Mouse (Mus musculus) thymus, adult 2 months (tissue): Measurements from ENCODE around the gene Slc22a7.

ENCODE experiments used
- CTCF ChIP-seq: fragments of 200-500 bp; IDR thresholded peaks from 2 replicates; pipeline ENCODE4 v1.5.1; 2012; ENCODE audit warnings: mild to moderate bottlenecking, control low read depth, low read length, moderate library complexity, borderline replicate concordance; ENCODE audit not compliant: control insufficient read depth, poor library complexity, insufficient read depth; ENCODE audit errors: extremely low read depth
- POLR2A ChIP-seq: fragments of 200-500 bp; IDR thresholded peaks from 2 replicates; pipeline ENCODE4 v1.6.1; 2012; ENCODE audit warnings: mild to moderate bottlenecking, low read length, control low read depth, moderate library complexity; ENCODE audit not compliant: control insufficient read depth, poor library complexity, insufficient read depth; ENCODE audit errors: extremely low read depth

DNA sequence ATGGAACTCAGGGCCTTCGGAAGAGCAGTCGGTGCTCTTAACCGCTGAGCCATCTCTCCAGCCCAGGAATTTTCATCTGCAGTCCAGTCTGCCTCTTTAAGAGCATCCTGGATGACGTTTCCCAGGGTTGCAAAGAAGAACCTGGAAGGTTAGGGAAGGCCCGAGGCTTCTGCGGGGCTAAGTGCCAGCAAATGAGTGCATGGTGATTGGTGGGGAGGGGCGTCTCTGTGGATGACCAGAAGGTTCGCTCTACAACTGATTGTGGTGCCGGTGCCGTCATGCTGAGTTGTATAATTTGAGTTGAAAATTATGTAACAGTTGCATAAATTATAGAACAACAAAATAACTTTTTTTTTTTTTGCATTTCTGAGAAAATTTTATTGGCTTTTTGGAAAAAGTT lies 919 bp upstream of the Slc22a7 start:
- TF ChIP-seq POLR2A, result no peak
- no peak for TF ChIP-seq CTCF
